Mouse (Mus musculus): Measurements from ENCODE around the gene Coro6. TPM values are rescaled to one million over a fixed set of nuclear protein-coding genes. Genes with fewer than 3 reads are reported as not detected.

The Coro6 gene
- 100 to 1,000 TPM; 188 to 189 TPM for total RNA-seq (2021)
- long read RNA-seq, experiment 1, transcript Coro6-204 (11 exons, 2,804 nt) = major isoform, 45 of 356 reads
- long read RNA-seq, experiment 1, partial matches to known transcripts = 25 of 356 reads
- long read RNA-seq, experiment 1, other reads (novel, unspliced or antisense) = 284 of 356 reads
- long read RNA-seq, experiment 2, transcript Coro6-204 (11 exons, 2,804 nt) = major isoform, 33 of 285 reads
- long read RNA-seq, experiment 2, partial matches to known transcripts = 21 of 285 reads
- long read RNA-seq, experiment 2, other reads (novel, unspliced or antisense) = 228 of 285 reads

DNA sequence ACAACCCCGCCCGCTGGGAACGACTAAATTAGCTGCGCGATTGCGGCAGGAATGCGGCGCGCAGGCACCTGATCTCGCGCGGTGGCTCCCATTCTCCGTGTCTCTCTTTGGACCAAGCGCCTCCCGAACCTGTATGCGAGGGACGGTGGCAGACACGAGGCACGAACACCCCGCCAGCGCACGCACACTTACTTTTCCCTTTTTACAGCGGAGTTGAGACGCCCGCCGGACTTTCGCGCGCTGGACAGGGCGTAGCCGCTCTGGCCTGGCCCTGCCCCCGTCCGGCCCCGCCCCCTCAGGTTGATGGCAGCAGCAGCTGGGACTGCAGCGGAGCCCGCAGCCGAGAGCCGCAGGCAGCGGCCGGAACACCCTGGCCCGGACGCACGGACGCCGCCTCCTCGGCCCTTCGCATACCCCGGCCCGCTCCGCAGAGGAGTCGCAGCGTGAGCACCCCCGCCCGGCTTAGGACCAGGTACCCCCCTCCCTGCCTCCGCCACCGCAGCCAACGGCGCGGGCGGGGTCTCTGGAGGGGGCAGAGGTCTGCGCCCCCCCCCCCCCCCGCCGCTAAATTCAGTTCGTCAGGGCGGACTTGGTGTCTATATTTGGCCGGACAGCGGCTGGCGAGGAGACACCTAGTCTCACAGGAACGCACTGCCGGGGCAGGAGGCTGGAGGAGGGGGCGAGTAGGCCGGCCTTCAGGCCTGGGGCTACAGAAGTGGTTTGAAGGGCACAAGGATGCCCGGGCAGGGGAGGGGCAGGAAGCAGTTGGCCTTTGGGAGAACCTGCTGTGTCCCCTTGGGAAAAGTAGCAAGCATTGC is at the start of gene Coro6:
Gene Coro6, plus strand, starts transcription at position 129 of the 818 bp plus-strand sequence.
- intact Hi-C loops (cut with DNase I) = no loop called here
- DNase-seq = peak; percentile 88 to 89

DNA sequence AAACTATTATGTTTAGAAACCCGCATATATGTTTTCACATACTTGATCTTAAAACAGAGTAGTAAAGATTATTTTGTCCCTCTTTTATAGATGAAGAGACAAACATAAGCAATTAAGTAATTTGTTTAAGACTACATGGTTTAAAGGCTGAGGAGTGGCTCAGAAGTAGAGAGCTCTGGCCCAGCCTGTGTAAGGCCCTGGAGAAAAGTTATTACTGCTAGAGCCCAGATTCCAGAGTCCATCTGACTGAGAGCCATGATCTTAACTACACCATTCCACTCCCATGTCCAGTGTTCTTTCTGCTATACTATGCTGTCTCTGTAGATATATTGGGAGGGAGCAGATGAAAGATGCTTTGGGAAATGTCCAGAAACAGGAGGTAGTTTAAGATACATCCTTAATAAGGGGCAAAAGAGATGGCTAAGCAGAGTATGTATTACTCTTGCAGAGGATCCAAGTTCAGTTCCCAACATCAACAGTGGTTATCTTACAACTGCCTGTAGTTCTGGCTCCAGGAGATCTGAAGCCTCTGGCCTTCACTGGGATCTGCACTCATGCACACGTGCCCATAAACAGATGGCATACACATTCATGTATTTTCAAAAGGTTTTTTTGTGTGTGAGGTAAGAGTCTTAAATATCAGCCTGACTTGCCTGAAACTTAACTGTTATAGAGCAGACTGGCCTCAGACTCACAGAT is 47.9 kb upstream of the Coro6 start:
- intact Hi-C loops (cut with DNase I) = no loop called here

GRCm38 (mm10) chr11:77416212-77417000 is 45.8 kb upstream of the Coro6 start:
- intact Hi-C loops (cut with DNase I) = no loop called here
- peak; percentile 50 to 57 for DNase-seq

More for the DNA sequence above, 47.9 kb upstream of the Coro6 start:
- no peak for DNase-seq

DNA sequence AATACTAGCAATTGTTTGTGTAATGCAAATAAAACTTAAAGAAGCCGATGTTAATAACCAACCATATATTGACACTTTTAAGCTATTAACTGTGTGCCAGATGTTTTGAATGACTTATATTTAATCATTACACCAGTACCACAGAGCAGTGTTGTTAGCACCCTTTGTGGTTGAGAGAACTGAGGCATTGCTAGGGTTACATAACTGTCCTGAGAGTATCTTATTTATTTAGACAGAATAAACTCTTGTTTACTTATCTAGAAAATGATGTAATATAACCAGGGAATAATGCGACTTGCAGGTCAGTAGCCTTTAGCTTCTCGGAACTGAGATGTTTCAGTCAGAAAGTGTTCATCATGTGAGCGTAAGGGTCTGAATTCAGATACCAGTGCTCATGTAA is 44.2 kb upstream of the Coro6 start:
- DNase-seq = no peak
- intact Hi-C loops (cut with DNase I) = no loop called here

DNA sequence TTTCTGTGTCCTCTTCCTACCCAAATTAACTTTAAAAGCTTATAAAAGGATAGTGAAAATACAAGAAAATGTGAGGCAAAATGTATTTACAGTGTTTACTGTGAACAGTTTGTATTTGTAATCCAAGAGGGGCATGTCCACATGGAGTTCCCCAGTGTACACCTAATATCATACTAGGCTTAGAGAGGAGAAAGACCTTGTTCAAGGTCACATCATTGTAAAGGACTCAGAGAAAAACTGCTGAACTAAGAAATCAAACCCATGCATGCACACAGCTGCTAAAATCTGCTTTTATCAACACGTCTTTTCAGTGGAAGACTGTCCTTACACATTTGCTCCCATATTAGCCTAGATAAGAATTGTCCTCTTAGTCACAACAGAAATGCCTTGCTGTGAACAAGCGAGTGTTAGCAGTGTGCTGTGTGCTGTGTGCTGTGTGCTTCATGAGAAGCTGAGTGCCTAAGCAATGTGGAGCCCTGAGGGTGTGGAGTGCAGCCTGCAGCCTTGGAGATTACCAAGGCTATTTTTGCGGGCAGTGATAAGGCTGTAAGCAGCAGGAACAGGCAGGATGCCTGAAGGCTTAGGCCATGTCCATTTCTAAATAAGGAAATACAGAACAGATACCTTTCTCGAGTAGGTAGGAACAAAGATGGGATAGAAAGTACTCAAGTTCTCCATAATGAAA is 38.9 kb upstream of the Coro6 start:
- intact Hi-C loops (cut with DNase I) = no loop called here
- peak; percentile 32 to 45 for DNase-seq

DNA sequence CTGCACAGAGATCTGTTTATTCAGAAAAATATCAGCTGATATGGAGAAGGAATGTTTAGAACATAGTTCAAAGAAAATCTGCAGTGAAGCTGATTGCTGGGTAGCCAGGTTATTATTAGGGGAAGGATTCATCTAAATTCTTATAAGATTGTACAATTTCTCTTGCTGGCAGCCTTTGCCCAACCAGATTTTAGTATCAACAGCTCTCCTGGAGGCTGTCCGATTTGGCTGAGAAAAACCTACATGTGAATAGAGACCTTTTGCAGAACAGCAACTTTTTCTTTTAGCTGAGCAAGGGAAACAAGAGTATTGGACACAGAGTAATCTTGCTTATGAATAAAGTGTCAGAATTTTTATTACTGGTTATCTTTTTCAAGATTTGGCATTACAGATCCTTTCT is 33.8 kb upstream of the Coro6 start:
- no peak for DNase-seq
- intact Hi-C loops (cut with DNase I) = no loop called here

DNA sequence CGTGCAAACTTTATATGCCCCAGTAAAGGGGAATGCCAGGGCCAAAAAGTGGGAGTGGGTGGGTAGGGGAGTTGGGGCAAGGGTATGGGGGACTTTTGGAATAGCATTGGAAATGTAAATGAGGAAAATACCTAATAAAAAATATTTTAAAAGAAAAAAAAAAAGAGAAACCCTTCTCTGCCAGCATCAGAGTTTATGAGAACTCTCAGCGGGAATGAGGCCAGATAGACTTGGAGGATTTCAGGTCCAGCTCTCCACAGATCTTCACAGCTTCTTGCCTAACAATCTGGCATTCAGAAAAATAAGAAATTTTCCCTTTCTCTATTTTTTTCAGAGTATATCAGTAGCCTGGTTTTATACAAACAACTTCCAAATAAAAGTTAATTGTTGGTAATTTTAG is 25.2 kb upstream of the Coro6 start:
- intact Hi-C loops (cut with DNase I) = no loop called here
- DNase-seq = no peak

GRCm38 (mm10) chr11:77440081-77440480 is 22.1 kb upstream of the Coro6 start:
- peak in 1 of 2 experiments; percentile 42 for DNase-seq
- intact Hi-C loops (cut with DNase I) = loop anchor here (5.0 kb wide), 1 partner anchor 73 kb away; no protein-coding TSS in a partner anchor

- intact Hi-C loops (cut with DNase I) = loop anchor here (5.0 kb wide), 1 partner anchor 74 kb away; no protein-coding TSS in a partner anchor
- no peak for DNase-seq
Measured at GRCm38 (mm10) chr11:77441020-77441419, 21.2 kb upstream of the Coro6 start.

- intact Hi-C loops (cut with DNase I) = loop anchor here (5.0 kb wide), 1 partner anchor 75 kb away; no protein-coding TSS in a partner anchor
- DNase-seq = peak; percentile 69 to 73
Measured at GRCm38 (mm10) chr11:77442186-77443170, 19.7 kb upstream of the Coro6 start.

DNA sequence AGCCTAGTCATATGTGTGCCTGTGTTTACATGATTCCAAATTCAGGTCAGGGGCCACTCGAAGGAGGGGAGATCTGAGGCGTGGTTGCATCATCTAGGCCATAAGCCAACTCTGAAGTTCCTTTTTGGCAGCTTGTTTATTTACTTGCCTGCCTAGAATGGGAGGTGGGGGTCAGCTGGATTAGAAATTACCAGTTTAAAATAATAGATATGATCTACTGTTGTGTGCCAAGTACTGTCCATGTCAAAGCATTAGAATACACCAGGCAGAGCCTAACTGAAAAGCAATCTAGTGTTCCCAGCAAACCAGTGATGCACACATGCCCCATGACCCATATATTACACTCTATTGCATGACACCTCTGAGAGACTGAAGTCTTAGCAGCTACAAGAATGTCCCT is 17.3 kb upstream of the Coro6 start:
- peak; percentile 59 to 66 for DNase-seq
- intact Hi-C loops (cut with DNase I) = loop anchor here (1.0 to 5.0 kb wide), 3 partner anchors 78 to 345 kb away; no protein-coding TSS in a partner anchor

GRCm38 (mm10) chr11:77446628-77447041 is 15.6 kb upstream of the Coro6 start:
- intact Hi-C loops (cut with DNase I) = loop anchor here (1.0 kb wide), 2 partner anchors 129 to 232 kb away; no protein-coding TSS in a partner anchor
- peak; percentile 61 to 69 for DNase-seq

- intact Hi-C loops (cut with DNase I) = no loop called here
- no peak for DNase-seq
Measured at GRCm38 (mm10) chr11:77449224-77449623, 13.0 kb upstream of the Coro6 start.

GRCm38 (mm10) chr11:77451670-77452069 is 10.5 kb upstream of the Coro6 start:
- no peak for DNase-seq
- intact Hi-C loops (cut with DNase I) = no loop called here

DNA sequence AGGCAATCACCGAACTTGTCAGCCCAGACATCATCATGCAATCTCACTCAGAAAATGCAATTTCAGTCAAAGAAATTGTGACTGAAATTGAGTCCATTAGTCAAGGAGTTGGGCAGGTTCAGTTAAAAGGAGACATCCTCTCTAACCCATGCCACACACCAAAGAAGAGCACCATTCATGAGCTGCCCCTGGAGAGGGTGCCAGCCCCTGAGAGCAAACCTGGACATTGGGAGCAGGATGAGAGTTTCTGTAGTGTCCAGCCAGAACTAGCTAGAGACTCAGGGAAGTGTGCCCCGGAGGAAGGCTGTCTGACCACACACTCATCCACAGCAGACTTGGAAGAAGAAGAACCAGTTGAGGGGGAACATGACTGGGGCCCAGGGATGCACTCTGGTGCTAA is 8.8 kb upstream of the Coro6 start:
- DNase-seq = no peak
- intact Hi-C loops (cut with DNase I) = no loop called here

GRCm38 (mm10) chr11:77455770-77456510 is 6.3 kb upstream of the Coro6 start:
- DNase-seq = peak in 1 of 2 experiments; percentile 1
- intact Hi-C loops (cut with DNase I) = no loop called here

DNA sequence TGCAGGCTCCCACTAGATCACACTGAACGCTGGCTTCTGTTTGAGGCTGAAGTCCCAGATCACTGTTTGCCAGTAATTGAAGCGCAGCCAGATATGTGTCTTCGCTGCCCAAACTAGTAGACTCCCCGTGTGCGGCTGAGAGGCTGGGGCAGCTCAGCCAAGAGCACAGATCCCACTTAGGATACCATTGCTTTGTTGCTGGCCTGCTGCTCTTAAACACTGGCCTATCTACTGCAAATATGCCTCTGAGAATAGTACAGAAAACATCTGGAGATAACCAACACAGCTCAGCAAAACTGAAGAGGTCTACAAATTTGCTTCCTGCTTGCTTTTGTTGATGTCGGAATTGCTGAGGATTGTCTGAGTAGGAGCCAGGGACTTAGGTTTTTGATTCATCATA is 5.3 kb upstream of the Coro6 start:
- intact Hi-C loops (cut with DNase I) = no loop called here
- DNase-seq = peak; percentile 64 to 68
